Comparison of ENCODE assay signal across 8 mouse cellular contexts in genomic region chr7:98836646-98837045, GRCm38 (mm10). TPM values are rescaled to one million over a fixed set of nuclear protein-coding genes. Genes with fewer than 3 reads are reported as not detected.
A peak's percentile ranks its signal among the peaks of the same experiment; 100 is the strongest.
DNase-seq lines count a peak whose midpoint lies in the region; ATAC-seq and TF ChIP-seq lines count a peak whose summit lies in the region.

No protein-coding gene starts in this region.

- peaks cover 89% of the 10 kb centered on the region for H3K4me1 ChIP-seq in heart, embryonic 10.5 days
- H3K4me1 ChIP-seq in kidney, embryonic 14.5 days (ENCODE audit: control insufficient read depth, insufficient read depth, low read length), result peaks cover 19% of the 10 kb centered on the region
- H3K4me1 ChIP-seq in lung, postnatal 0 days (ENCODE audit: insufficient read depth, low read depth, low read length), result peaks cover 18% of the 10 kb centered on the region

- TF ChIP-seq EP300 in lung, postnatal 0 days (IDR thresholded peaks at IDR 0.05), result no peak

- peaks cover 45% of the 10 kb centered on the region for H3K27me3 ChIP-seq in C2C12 (ENCODE audit: control insufficient read depth, insufficient read depth, insufficient read length)
- H3K27me3 ChIP-seq in heart, embryonic 10.5 days (ENCODE audit: insufficient read depth, poor library complexity, severe bottlenecking), result peaks cover 84% of the 10 kb centered on the region
- peaks cover 65% of the 10 kb centered on the region for H3K27me3 ChIP-seq in kidney, embryonic 14.5 days (ENCODE audit: control insufficient read depth, insufficient read depth, low read length)
- peaks cover 6% of the 10 kb centered on the region; the same call in 1 of the 2 replicates for H3K27me3 ChIP-seq in lung, postnatal 0 days (replicated peaks; ENCODE audit: insufficient read depth, low read length)

- peak; percentile 53 for DNase-seq in NIH3T3 (ENCODE audit: low read depth)
- DNase-seq in embryo, embryonic 9.5 days (ENCODE audit: extremely low spot score), result peak; percentile 63
- DNase-seq in heart, embryonic 10.5 days (ENCODE audit: low spot score), result no peak
- DNase-seq in lung, postnatal 0 days (ENCODE audit: low spot score), result peak; percentile 77
- DNase-seq in urinary bladder, postnatal 25 days (ENCODE audit: low spot score), result peak; percentile 77

- no peaks in the 10 kb centered on the region for H3K79me2 ChIP-seq in C2C12 (ENCODE audit: control insufficient read depth, insufficient read depth)

- H3K27ac ChIP-seq in heart, embryonic 10.5 days, result no peak overlapping the region; the same call in 1 of the 2 replicates
- no peak overlapping the region for H3K27ac ChIP-seq in kidney, embryonic 14.5 days (ENCODE audit: low read depth, low read length)
- no peak overlapping the region for H3K27ac ChIP-seq in lung, postnatal 0 days (ENCODE audit: low read length)

- H3K4me3 ChIP-seq in C2C12 (ENCODE audit: insufficient read depth, poor library complexity, severe bottlenecking), result no peak overlapping the region
- H3K4me3 ChIP-seq in heart, embryonic 10.5 days, result peak overlapping the region; percentile 78
- peak overlapping the region; percentile 63 for H3K4me3 ChIP-seq in kidney, embryonic 14.5 days (ENCODE audit: low read length)
- peak overlapping the region; percentile 50 for H3K4me3 ChIP-seq in lung, postnatal 0 days (ENCODE audit: low read depth, low read length)

- no peaks in the 10 kb centered on the region for H3K79me3 ChIP-seq in C2C12 (ENCODE audit: low read depth)

- H3K36me3 ChIP-seq in C2C12 (ENCODE audit: control insufficient read depth, insufficient read depth), result no peaks in the 10 kb centered on the region
- H3K36me3 ChIP-seq in heart, embryonic 10.5 days, result no peaks in the 10 kb centered on the region
- H3K36me3 ChIP-seq in kidney, embryonic 14.5 days (ENCODE audit: control insufficient read depth, insufficient read depth, low read length), result no peaks in the 10 kb centered on the region
- no peaks in the 10 kb centered on the region for H3K36me3 ChIP-seq in lung, postnatal 0 days (ENCODE audit: insufficient read depth, low read length)

- H3ac ChIP-seq in C2C12 (ENCODE audit: control insufficient read depth, insufficient read length, low read depth), result no peak overlapping the region

- peak overlapping the region; percentile 74 for H3K9ac ChIP-seq in kidney, embryonic 14.5 days (ENCODE audit: low read depth, low read length)
- no peak overlapping the region for H3K9ac ChIP-seq in lung, postnatal 0 days (replicated peaks; ENCODE audit: low read depth)

- ATAC-seq in kidney, embryonic 14.5 days (ENCODE audit: low FRiP score, low TSS enrichment), result no peak
- ATAC-seq in lung, postnatal 0 days, result 0 out of 2 replicates have a peak, but pooled peaks have one; percentile 11
- ATAC-seq in neutrophil, adult 5-6 weeks (ENCODE audit: extremely low read depth, insufficient number of reproducible peaks, low FRiP score, poor library complexity, severe bottlenecking), result peak; percentile 14; the same call in 1 of the 2 replicates

- peak overlapping the region; percentile 97 for H3K4me2 ChIP-seq in kidney, embryonic 14.5 days (replicated peaks; ENCODE audit: low read depth, low read length)
- H3K4me2 ChIP-seq in lung, postnatal 0 days (replicated peaks; ENCODE audit: low read depth, low read length), result peak overlapping the region; percentile 91

- no peaks in the 10 kb centered on the region for H3K9me3 ChIP-seq in heart, embryonic 10.5 days
- no peaks in the 10 kb centered on the region for H3K9me3 ChIP-seq in kidney, embryonic 14.5 days (ENCODE audit: control insufficient read depth, low read length)
- H3K9me3 ChIP-seq in lung, postnatal 0 days (ENCODE audit: low read length), result no peaks in the 10 kb centered on the region

- 1% methylated on average over 23 of the region's 23 CpGs for WGBS in heart, embryonic 10.5 days
- 1% methylated on average over 23 of the region's 23 CpGs for WGBS in kidney, embryonic 14.5 days
- 1% methylated on average over 23 of the region's 23 CpGs for WGBS in lung, postnatal 0 days

- TF ChIP-seq CTCF in C2C12 (IDR thresholded peaks at IDR 0.05; ENCODE audit: control insufficient read depth, insufficient read depth, insufficient read length), result peak; percentile 77
- peak; percentile 75 for TF ChIP-seq CTCF in lung, postnatal 0 days (IDR thresholded peaks at IDR 0.05)

TF ChIP-seq in C2C12, 6 proteins besides CTCF, POLR2A, EP300 and RAD21:
- TF ChIP-seq CEBPB (IDR thresholded peaks at IDR 0.05; ENCODE audit: low read depth) (no peak), USF1 (IDR thresholded peaks at IDR 0.05; ENCODE audit: low read depth) (no peak), MAX (IDR thresholded peaks at IDR 0.05) (no peak), MYOG (IDR thresholded peaks at IDR 0.05; ENCODE audit: control insufficient read depth, extremely low read depth, insufficient read length) (no peak)

RNA-seq across cellular contexts. Expression of gene Wnt11, which starts 1.7 kb away (rescaled TPM):
- 0.44 TPM for polyA plus RNA-seq in C2C12 (2012; fragmentation: generic; extraction: Trizol)
- polyA plus RNA-seq in heart, embryonic 10.5 days (2016; fragmentation: Nextera tagmentation; extraction: Ambion mirVana), result 29.0 and 29.4 TPM in 2 replicates
- 41.6 and 45.3 TPM in 2 replicates for polyA plus RNA-seq in kidney, embryonic 14.5 days (2014; fragmentation: Nextera tagmentation; extraction: Ambion mirVana)
- polyA plus RNA-seq in lung, postnatal 0 days (2015; fragmentation: Nextera tagmentation; extraction: Ambion mirVana), result 10.5 and 11.8 TPM in 2 replicates
- 0.37 and 0.81 TPM in 2 replicates for total RNA-seq in neutrophil, adult 5-6 weeks (2017)
